Mouse (Mus musculus): ENCODE results near the gene Ift88. TPM values are rescaled to one million over a fixed set of nuclear protein-coding genes. Genes with fewer than 3 reads are reported as not detected.

The Ift88 gene
- polyA plus RNA-seq, 1 experiment from 2014 or later = 16.2 TPM

GRCm38 (mm10) chr14:57398065-57398757, 25.7 kb upstream of the Ift88 start, which contains the start of gene Cryl1:
TSS of gene Cryl1 (minus strand) at chr14:57398529.
- 2% methylated on average over 43 of the region's 43 CpGs for WGBS
- Histone ChIP-seq H3K4me2 (peak within 1 kb of the TSS; percentile 89), H3K9ac (peak within 1 kb of the TSS; percentile 76), H3K4me3 (peak within 1 kb of the TSS; percentile 61), H3K9me3 (no peaks in the 10 kb centered on the region), H3K36me3 (no peaks in the 10 kb centered on the region), H3K4me1 (peaks cover 10% of the 10 kb centered on the region), H3K27me3 (no peaks in the 10 kb centered on the region), H3K27ac (peak within 1 kb of the TSS; percentile 72)
- ATAC-seq (ENCODE audit: borderline replicate concordance, extremely low read depth, low FRiP score, low TSS enrichment) = peak; percentile 100

- H3K9ac ChIP-seq = peak overlapping the region; percentile 3; the same call in 1 of the 2 replicates
- peaks cover 10% of the 10 kb centered on the region for H3K4me1 ChIP-seq
- H3K9me3 ChIP-seq = no peaks in the 10 kb centered on the region
- peak overlapping the region; percentile 72 for H3K27ac ChIP-seq
- ATAC-seq (ENCODE audit: borderline replicate concordance, extremely low read depth, low FRiP score, low TSS enrichment) = peak; percentile 62; the same call in 1 of the 2 replicates
- no peaks in the 10 kb centered on the region for H3K27me3 ChIP-seq
- WGBS = 6% methylated on average over 13 of the region's 13 CpGs
- peak overlapping the region; percentile 89 for H3K4me2 ChIP-seq
- peak overlapping the region; percentile 61 for H3K4me3 ChIP-seq
- no peaks in the 10 kb centered on the region for H3K36me3 ChIP-seq
Measured at GRCm38 (mm10) chr14:57398813-57399427, 24.9 kb upstream of the Ift88 start.

GRCm38 (mm10) chr14:57402815-57403214, 21.0 kb upstream of the Ift88 start:
- no peak for ATAC-seq (ENCODE audit: borderline replicate concordance, extremely low read depth, low FRiP score, low TSS enrichment)
- Histone ChIP-seq H3K4me3 (no peak overlapping the region), H3K9ac (no peak overlapping the region), H3K4me2 (no peak overlapping the region), H3K36me3 (no peaks in the 10 kb centered on the region), H3K27ac (no peak overlapping the region), H3K9me3 (no peaks in the 10 kb centered on the region), H3K27me3 (no peaks in the 10 kb centered on the region), H3K4me1 (peaks cover 14% of the 10 kb centered on the region)

GRCm38 (mm10) chr14:57407039-57407987, 16.5 kb upstream of the Ift88 start:
- 4% methylated on average over 12 of the region's 12 CpGs for WGBS
- Histone ChIP-seq H3K9me3 (no peaks in the 10 kb centered on the region), H3K27me3 (no peaks in the 10 kb centered on the region), H3K9ac (no peak overlapping the region), H3K27ac (no peak overlapping the region), H3K36me3 (no peaks in the 10 kb centered on the region), H3K4me3 (peak overlapping the region; percentile 8; the same call in 1 of the 2 replicates), H3K4me1 (peaks cover 7% of the 10 kb centered on the region; the same call in 1 of the 2 replicates), H3K4me2 (peak overlapping the region; percentile 43)
- peak; percentile 95 for ATAC-seq (ENCODE audit: borderline replicate concordance, extremely low read depth, low FRiP score, low TSS enrichment)

GRCm38 (mm10) chr14:57408100-57408499, 15.8 kb upstream of the Ift88 start:
- ATAC-seq (ENCODE audit: borderline replicate concordance, extremely low read depth, low FRiP score, low TSS enrichment) = no peak
- Histone ChIP-seq H3K4me1 (peaks cover 7% of the 10 kb centered on the region; the same call in 1 of the 2 replicates), H3K36me3 (no peaks in the 10 kb centered on the region), H3K9me3 (no peaks in the 10 kb centered on the region), H3K4me3 (no peak overlapping the region), H3K27me3 (no peaks in the 10 kb centered on the region), H3K9ac (no peak overlapping the region), H3K4me2 (peak overlapping the region; percentile 43; the same call in 1 of the 2 replicates), H3K27ac (no peak overlapping the region)
- WGBS = 73% methylated on average over 8 of the region's 8 CpGs

- Histone ChIP-seq H3K4me3 (no peak overlapping the region), H3K4me1 (peaks cover 7% of the 10 kb centered on the region; the same call in 1 of the 2 replicates), H3K27me3 (no peaks in the 10 kb centered on the region), H3K9me3 (no peaks in the 10 kb centered on the region), H3K36me3 (no peaks in the 10 kb centered on the region), H3K9ac (no peak overlapping the region), H3K27ac (no peak overlapping the region), H3K4me2 (no peak overlapping the region)
- no peak for ATAC-seq (ENCODE audit: borderline replicate concordance, extremely low read depth, low FRiP score, low TSS enrichment)
- WGBS = 18% methylated on average over 6 of the region's 6 CpGs
Measured at GRCm38 (mm10) chr14:57409106-57409505, 14.8 kb upstream of the Ift88 start.

- Histone ChIP-seq H3K36me3 (no peaks in the 10 kb centered on the region), H3K4me3 (no peak overlapping the region), H3K27me3 (no peaks in the 10 kb centered on the region), H3K27ac (no peak overlapping the region), H3K4me2 (no peak overlapping the region), H3K4me1 (peaks cover 5% of the 10 kb centered on the region; the same call in 1 of the 2 replicates), H3K9me3 (no peaks in the 10 kb centered on the region), H3K9ac (no peak overlapping the region)
- no peak for ATAC-seq (ENCODE audit: borderline replicate concordance, extremely low read depth, low FRiP score, low TSS enrichment)
- WGBS = 44% methylated on average over 7 of the region's 7 CpGs
Measured at GRCm38 (mm10) chr14:57412166-57412565, 11.7 kb upstream of the Ift88 start.

- no peaks in the 10 kb centered on the region for H3K9me3 ChIP-seq
- no peak for ATAC-seq (ENCODE audit: borderline replicate concordance, extremely low read depth, low FRiP score, low TSS enrichment)
- H3K4me2 ChIP-seq = no peak overlapping the region
- H3K9ac ChIP-seq = no peak overlapping the region
- no peaks in the 10 kb centered on the region for H3K4me1 ChIP-seq
- no peaks in the 10 kb centered on the region for H3K36me3 ChIP-seq
- no peak overlapping the region for H3K4me3 ChIP-seq
- H3K27ac ChIP-seq = no peak overlapping the region
- 80% methylated on average over 2 of the region's 2 CpGs for WGBS
- H3K27me3 ChIP-seq = no peaks in the 10 kb centered on the region
Measured at GRCm38 (mm10) chr14:57417187-57417586, 6.7 kb upstream of the Ift88 start.

- H3K27me3 ChIP-seq = no peaks in the 10 kb centered on the region
- H3K4me1 ChIP-seq = peaks cover 9% of the 10 kb centered on the region; the same call in 1 of the 2 replicates
- no peaks in the 10 kb centered on the region for H3K9me3 ChIP-seq
- H3K36me3 ChIP-seq = no peaks in the 10 kb centered on the region
- WGBS = under 1% methylated on average over 23 of the region's 24 CpGs
- H3K27ac ChIP-seq = peak overlapping the region; percentile 68; the same call in 1 of the 2 replicates
- ATAC-seq (ENCODE audit: borderline replicate concordance, extremely low read depth, low FRiP score, low TSS enrichment) = peak; percentile 82
- peak overlapping the region; percentile 74 for H3K9ac ChIP-seq
- H3K4me2 ChIP-seq = peak overlapping the region; percentile 72
- peak overlapping the region; percentile 88 for H3K4me3 ChIP-seq
Measured at GRCm38 (mm10) chr14:57424212-57424561, 325 bp downstream of the Ift88 start.

GRCm38 (mm10) chr14:57430451-57430850, 6.6 kb downstream of the Ift88 start:
- ATAC-seq (ENCODE audit: borderline replicate concordance, extremely low read depth, low FRiP score, low TSS enrichment) = no peak
- H3K27ac ChIP-seq = no peak overlapping the region
- no peak overlapping the region for H3K4me2 ChIP-seq
- no peak overlapping the region for H3K4me3 ChIP-seq
- no peak overlapping the region for H3K9ac ChIP-seq
- H3K36me3 ChIP-seq = no peaks in the 10 kb centered on the region
- H3K4me1 ChIP-seq = 0 out of 2 replicates have a peak, but pooled peaks cover 5% of the 10 kb centered on the region
- no peaks in the 10 kb centered on the region for H3K9me3 ChIP-seq
- WGBS = 73% methylated on average over 2 of the region's 2 CpGs
- H3K27me3 ChIP-seq = no peaks in the 10 kb centered on the region

GRCm38 (mm10) chr14:57452516-57452915, 28.7 kb downstream of the Ift88 start:
- H3K27me3 ChIP-seq = no peaks in the 10 kb centered on the region
- H3K4me2 ChIP-seq = no peak overlapping the region
- no peak overlapping the region for H3K4me3 ChIP-seq
- no peak overlapping the region for H3K27ac ChIP-seq
- H3K4me1 ChIP-seq = no peaks in the 10 kb centered on the region
- H3K36me3 ChIP-seq = 0 out of 2 replicates have a peak, but pooled peaks cover 3% of the 10 kb centered on the region
- H3K9ac ChIP-seq = no peak overlapping the region
- ATAC-seq (ENCODE audit: borderline replicate concordance, extremely low read depth, low FRiP score, low TSS enrichment) = no peak
- WGBS = 74% methylated on average over 1 of the region's 1 CpGs
- H3K9me3 ChIP-seq = no peaks in the 10 kb centered on the region
